Mouse (Mus musculus) hindbrain, embryonic 10.5 days (tissue): ENCODE measurements around the gene Crybg2. TPM values are rescaled to one million over a fixed set of nuclear protein-coding genes. Genes with fewer than 3 reads are reported as not detected.

Experiments
- DNase-seq: peaks from one replicate; pipeline ENCODE4 v3.0.0-alpha.2; 2017; ENCODE audit warnings: low spot score
- H3K27ac ChIP-seq: fragments of 300-500 bp; sonication (generic); 2 replicates; pipeline ENCODE4 v1.5.1; 2016; ENCODE audit warnings: mild to moderate bottlenecking, moderate library complexity
- H3K27me3 ChIP-seq: fragments of 300-500 bp; sonication (generic); 2 replicates; pipeline ENCODE4 v1.6.1; 2016; ENCODE audit warnings: mild to moderate bottlenecking; ENCODE audit not compliant: poor library complexity, insufficient read depth, severe bottlenecking
- H3K36me3 ChIP-seq: fragments of 300-500 bp; sonication (generic); 2 replicates; pipeline ENCODE4 v1.6.1; 2016; ENCODE audit warnings: mild to moderate bottlenecking, moderate library complexity
- H3K4me1 ChIP-seq: fragments of 300-500 bp; sonication (generic); replicated peaks from 2 replicates; pipeline ENCODE4 v1.6.1; 2016; ENCODE audit warnings: mild to moderate bottlenecking
- H3K4me3 ChIP-seq: fragments of 300-500 bp; sonication (generic); 2 replicates; pipeline ENCODE4 v1.5.1; 2016; ENCODE audit warnings: mild to moderate bottlenecking, moderate library complexity
- H3K9me3 ChIP-seq: fragments of 300-500 bp; sonication (generic); 2 replicates; pipeline ENCODE4 v1.6.1; 2016; ENCODE audit warnings: mild to moderate bottlenecking, moderate library complexity
- WGBS: fragments of 180-500 bp; shearing (Covaris S2); methylation state at CpG from one replicate; pipeline ENCODE4 v1.1.7; 2016; 5-methylcytosine and 5-hydroxymethylcytosine counted together
- polyA plus RNA-seq: library from polyadenylated mRNA; unstranded; fragments of >200 nt; fragmentation: Nextera tagmentation; extraction: Ambion mirVana; gene quantifications from 2 replicates; pipeline ENCODE4 v1.2.1, GENCODE M21; 2016

Gene Crybg2
- 1.6 and 2.9 TPM in 2 replicates for polyA plus RNA-seq

GRCm38 (mm10) chr4:134060135-134060865 is at the start of gene Crybg2:
Gene Crybg2, plus strand, starts transcription at chr4:134060815.
- H3K4me1 ChIP-seq = peaks cover 28% of the 10 kb centered on the region
- H3K36me3 ChIP-seq = no peaks in the 10 kb centered on the region
- 39% methylated on average over 28 of the region's 28 CpGs for WGBS
- no peak for DNase-seq
- no peak within 1 kb of the TSS for H3K4me3 ChIP-seq
- H3K27me3 ChIP-seq = peaks cover 49% of the 10 kb centered on the region
- H3K9me3 ChIP-seq = no peaks in the 10 kb centered on the region
- H3K27ac ChIP-seq = no peak within 1 kb of the TSS

- H3K36me3 ChIP-seq = peaks cover 43% of the 10 kb centered on the region
- peak overlapping the region; percentile 41 for H3K4me3 ChIP-seq
- peak; percentile 74 for DNase-seq
- H3K27ac ChIP-seq = peak overlapping the region; percentile 87
- no peaks in the 10 kb centered on the region for H3K27me3 ChIP-seq
- 6% methylated on average over 16 of the region's 16 CpGs for WGBS
- H3K9me3 ChIP-seq = no peaks in the 10 kb centered on the region
- peaks cover 69% of the 10 kb centered on the region for H3K4me1 ChIP-seq
These were observed 48.9 kb upstream of the Crybg2 start for GRCm38 (mm10) chr4:134011450-134012414.

- H3K36me3 ChIP-seq = peaks cover 30% of the 10 kb centered on the region
- H3K4me1 ChIP-seq = peaks cover 82% of the 10 kb centered on the region
- peak overlapping the region; percentile 18; the same call in 1 of the 2 replicates for H3K4me3 ChIP-seq
- H3K27me3 ChIP-seq = no peaks in the 10 kb centered on the region
- no peaks in the 10 kb centered on the region for H3K9me3 ChIP-seq
- peak overlapping the region; percentile 87 for H3K27ac ChIP-seq
- WGBS = 51% methylated on average over 12 of the region's 12 CpGs
- DNase-seq = peak; percentile 53
These were observed 47.6 kb upstream of the Crybg2 start for GRCm38 (mm10) chr4:134012858-134013528.

- no peak for DNase-seq
- no peaks in the 10 kb centered on the region for H3K27me3 ChIP-seq
- no peaks in the 10 kb centered on the region for H3K9me3 ChIP-seq
- WGBS = 2% methylated on average over 7 of the region's 7 CpGs
- H3K27ac ChIP-seq = peak overlapping the region; percentile 94
- H3K4me1 ChIP-seq = peaks cover 92% of the 10 kb centered on the region
- H3K36me3 ChIP-seq = peaks cover 12% of the 10 kb centered on the region; the same call in 1 of the 2 replicates
- H3K4me3 ChIP-seq = peak overlapping the region; percentile 87
These were observed 44.4 kb upstream of the Crybg2 start for GRCm38 (mm10) chr4:134016208-134016607.

- peak; percentile 68 for DNase-seq
- under 1% methylated on average over 8 of the region's 8 CpGs for WGBS
- Histone ChIP-seq H3K4me3 (peak overlapping the region; percentile 87), H3K36me3 (peaks cover 12% of the 10 kb centered on the region; the same call in 1 of the 2 replicates), H3K27me3 (no peaks in the 10 kb centered on the region), H3K4me1 (peaks cover 87% of the 10 kb centered on the region), H3K9me3 (no peaks in the 10 kb centered on the region), H3K27ac (peak overlapping the region; percentile 94)
These were observed 43.8 kb upstream of the Crybg2 start for GRCm38 (mm10) chr4:134016767-134017166.

- WGBS = under 1% methylated on average over 21 of the region's 21 CpGs
- Histone ChIP-seq H3K4me3 (peak overlapping the region; percentile 87), H3K9me3 (no peaks in the 10 kb centered on the region), H3K27me3 (no peaks in the 10 kb centered on the region), H3K27ac (peak overlapping the region; percentile 94), H3K36me3 (peaks cover 12% of the 10 kb centered on the region; the same call in 1 of the 2 replicates), H3K4me1 (peaks cover 81% of the 10 kb centered on the region)
- DNase-seq = peak; percentile 69
These were observed 43.3 kb upstream of the Crybg2 start for GRCm38 (mm10) chr4:134017201-134017865.

GRCm38 (mm10) chr4:134018038-134018778 is 42.4 kb upstream of the Crybg2 start:
- Histone ChIP-seq H3K4me1 (peaks cover 72% of the 10 kb centered on the region), H3K36me3 (peaks cover 11% of the 10 kb centered on the region; the same call in 1 of the 2 replicates), H3K4me3 (peak overlapping the region; percentile 87), H3K27ac (peak overlapping the region; percentile 94), H3K27me3 (no peaks in the 10 kb centered on the region), H3K9me3 (no peaks in the 10 kb centered on the region)
- DNase-seq = peak; percentile 64
- under 1% methylated on average over 46 of the region's 46 CpGs for WGBS

- DNase-seq = peak; percentile 86
- Histone ChIP-seq H3K9me3 (no peaks in the 10 kb centered on the region), H3K36me3 (peaks cover 9% of the 10 kb centered on the region; the same call in 1 of the 2 replicates), H3K27ac (peak within 1 kb of the TSS; percentile 94), H3K4me3 (peak within 1 kb of the TSS; percentile 87), H3K4me1 (peaks cover 67% of the 10 kb centered on the region), H3K27me3 (no peaks in the 10 kb centered on the region)
- under 1% methylated on average over 9 of the region's 9 CpGs for WGBS
These were observed 41.9 kb upstream of the Crybg2 start, which contains the start of gene Lin28a for GRCm38 (mm10) chr4:134018779-134019145. Gene Lin28a, minus strand, starts transcription at chr4:134018841.

- no peaks in the 10 kb centered on the region for H3K9me3 ChIP-seq
- WGBS = 0% methylated on average over 10 of the region's 10 CpGs
- peaks cover 62% of the 10 kb centered on the region for H3K4me1 ChIP-seq
- peak; percentile 93 for DNase-seq
- no peaks in the 10 kb centered on the region for H3K27me3 ChIP-seq
- H3K27ac ChIP-seq = peak overlapping the region; percentile 94
- peaks cover 5% of the 10 kb centered on the region; the same call in 1 of the 2 replicates for H3K36me3 ChIP-seq
- peak overlapping the region; percentile 87 for H3K4me3 ChIP-seq
These were observed 41.4 kb upstream of the Crybg2 start for GRCm38 (mm10) chr4:134019210-134019609.

GRCm38 (mm10) chr4:134019641-134020351 is 40.8 kb upstream of the Crybg2 start:
- H3K9me3 ChIP-seq = no peaks in the 10 kb centered on the region
- no peaks in the 10 kb centered on the region for H3K27me3 ChIP-seq
- 3% methylated on average over 16 of the region's 16 CpGs for WGBS
- H3K27ac ChIP-seq = peak overlapping the region; percentile 94
- H3K4me1 ChIP-seq = peaks cover 59% of the 10 kb centered on the region
- peak; percentile 90 for DNase-seq
- H3K4me3 ChIP-seq = peak overlapping the region; percentile 87
- peaks cover 5% of the 10 kb centered on the region; the same call in 1 of the 2 replicates for H3K36me3 ChIP-seq

- no peaks in the 10 kb centered on the region for H3K27me3 ChIP-seq
- peak; percentile 81 for DNase-seq
- peak overlapping the region; percentile 87 for H3K4me3 ChIP-seq
- H3K36me3 ChIP-seq = peaks cover 2% of the 10 kb centered on the region; the same call in 1 of the 2 replicates
- H3K4me1 ChIP-seq = peaks cover 59% of the 10 kb centered on the region
- H3K9me3 ChIP-seq = no peaks in the 10 kb centered on the region
- peak overlapping the region; percentile 94 for H3K27ac ChIP-seq
- 2% methylated on average over 11 of the region's 11 CpGs for WGBS
These were observed 40.0 kb upstream of the Crybg2 start for GRCm38 (mm10) chr4:134020621-134021020.
